Mouse (Mus musculus) hindbrain, embryonic 10.5 days (tissue): ENCODE data around the gene Pidd1. TPM values are rescaled to one million over a fixed set of nuclear protein-coding genes. Genes with fewer than 3 reads are reported as not detected.

Experiments used
- polyA plus RNA-seq: library from polyadenylated mRNA; unstranded; fragments of >200 nt; fragmentation: Nextera tagmentation; extraction: Ambion mirVana; gene quantifications from 2 replicates; pipeline ENCODE4 v1.2.1, GENCODE M21; 2016

The Pidd1 gene
- polyA plus RNA-seq, 1 experiment from 2014 or later = 21.0 TPM

Other genes starting within 250 kb of the Pidd1 start
- gene Lrrc56, start 249.9 kb downstream of the Pidd1 start, polyA plus RNA-seq = 14.9 and 17.3 TPM in 2 replicates
- 3.9 and 4.0 TPM in 2 replicates for gene Lmntd2, start 229.9 kb downstream of the Pidd1 start, polyA plus RNA-seq
- 58.5 and 59.0 TPM in 2 replicates for gene Rassf7, start 228.2 kb downstream of the Pidd1 start, polyA plus RNA-seq
- gene Phrf1, start 215.2 kb downstream of the Pidd1 start, polyA plus RNA-seq = 106 and 108 TPM in 2 replicates
- gene Irf7, start 177.5 kb downstream of the Pidd1 start, polyA plus RNA-seq = 1.0 and 1.2 TPM in 2 replicates
- gene Cdhr5, start 167.2 kb downstream of the Pidd1 start, polyA plus RNA-seq = 0.32 TPM in 1 of 2 replicates, not detected in the other
- gene Sct, start 164.9 kb downstream of the Pidd1 start, polyA plus RNA-seq = 8.2 and 12.3 TPM in 2 replicates
- 0.34 and 0.35 TPM in 2 replicates for gene Drd4, start 152.0 kb downstream of the Pidd1 start, polyA plus RNA-seq
- 56.8 and 71.6 TPM in 2 replicates for gene Deaf1, start 116.3 kb downstream of the Pidd1 start, polyA plus RNA-seq
- 53.7 and 57.8 TPM in 2 replicates for gene Tmem80, start 116.3 kb downstream of the Pidd1 start, polyA plus RNA-seq
- 6.7 and 6.8 TPM in 2 replicates for gene Eps8l2, start 105.1 kb downstream of the Pidd1 start, polyA plus RNA-seq
- gene Taldo1, start 51.8 kb downstream of the Pidd1 start, polyA plus RNA-seq = 336 and 378 TPM in 2 replicates
- 45.2 and 49.4 TPM in 2 replicates for gene Gatd1, start 29.9 kb downstream of the Pidd1 start, polyA plus RNA-seq
- gene Cend1, start 14.5 kb downstream of the Pidd1 start, polyA plus RNA-seq = 11.5 and 21.9 TPM in 2 replicates
- gene Slc25a22, start 6.1 kb downstream of the Pidd1 start, polyA plus RNA-seq = 45.9 and 55.6 TPM in 2 replicates
- 1,010 and 1,127 TPM in 2 replicates for gene Rplp2, start 3.3 kb upstream of the Pidd1 start, polyA plus RNA-seq
- gene Pnpla2, start 11.2 kb upstream of the Pidd1 start, polyA plus RNA-seq = 19.3 and 20.3 TPM in 2 replicates
- 8.1 and 9.1 TPM in 2 replicates for gene Cracr2b, start 17.1 kb upstream of the Pidd1 start, polyA plus RNA-seq
- gene Cd151, start 23.4 kb upstream of the Pidd1 start, polyA plus RNA-seq = 26.0 and 29.7 TPM in 2 replicates
- gene Polr2l, start 31.1 kb upstream of the Pidd1 start, polyA plus RNA-seq = 89.5 and 90.0 TPM in 2 replicates
- 36.3 and 38.6 TPM in 2 replicates for gene Tspan4, start 31.2 kb upstream of the Pidd1 start, polyA plus RNA-seq
- 24.9 and 30.2 TPM in 2 replicates for gene Chid1, start 95.8 kb upstream of the Pidd1 start, polyA plus RNA-seq
- 105 and 108 TPM in 2 replicates for gene Ap2a2, start 118.1 kb upstream of the Pidd1 start, polyA plus RNA-seq
- 0.12 and 0.26 TPM in 2 replicates for gene Muc6, start 211.3 kb upstream of the Pidd1 start, polyA plus RNA-seq
- gene Muc2, start 246.3 kb upstream of the Pidd1 start, polyA plus RNA-seq = 0.41 and 0.47 TPM in 2 replicates